Mouse (Mus musculus) liver, adult 2 months (tissue): ENCODE measurements around the gene Lingo4. TPM values are rescaled to one million over a fixed set of nuclear protein-coding genes. Genes with fewer than 3 reads are reported as not detected.

ENCODE experiments used
- DNase-seq: peaks from one replicate; pipeline ENCODE4 v3.0.0-alpha.2; 2011; ENCODE audit warnings: low read depth, low spot score; ENCODE audit errors: extremely low read depth
- H3K27ac ChIP-seq: fragments of 200-500 bp; replicated peaks from 2 replicates; pipeline ENCODE4 v1.5.1; 2012; ENCODE audit warnings: low read depth, mild to moderate bottlenecking, control low read depth, inconsistent platforms, low read length; ENCODE audit not compliant: insufficient read depth
- H3K27me3 ChIP-seq: fragments of 200-500 bp; 2 replicates; pipeline ENCODE4 v1.6.1; 2012; ENCODE audit warnings: mild to moderate bottlenecking, moderate library complexity, low read length, inconsistent platforms; ENCODE audit not compliant: control insufficient read depth, insufficient read depth
- H3K36me3 ChIP-seq: fragments of 200-500 bp; 2 replicates; pipeline ENCODE4 v1.6.1; 2012; ENCODE audit warnings: low read length, inconsistent platforms; ENCODE audit not compliant: control insufficient read depth, insufficient read depth
- H3K4me1 ChIP-seq: fragments of 200-500 bp; 2 replicates; pipeline ENCODE4 v1.6.1; 2011; ENCODE audit warnings: low read length; ENCODE audit not compliant: control insufficient read depth, insufficient read depth
- H3K4me3 ChIP-seq: fragments of 200-500 bp; 2 replicates; pipeline ENCODE4 v1.5.1; 2011; ENCODE audit warnings: low read depth, mild to moderate bottlenecking, control low read depth, low read length, moderate library complexity; ENCODE audit not compliant: insufficient read depth
- H3K79me2 ChIP-seq: fragments of 200-500 bp; 2 replicates; pipeline ENCODE4 v1.6.1; 2012; ENCODE audit warnings: inconsistent platforms, mild to moderate bottlenecking, low read length, moderate library complexity; ENCODE audit not compliant: control insufficient read depth, insufficient read depth
- H3K9ac ChIP-seq: fragments of 200-500 bp; 2 replicates; pipeline ENCODE4 v1.6.1; 2012; ENCODE audit warnings: low read depth, mild to moderate bottlenecking, control low read depth, inconsistent platforms, low read length
- CTCF ChIP-seq: fragments of 200-500 bp; IDR thresholded peaks from 2 replicates; pipeline ENCODE4 v1.5.1; 2011; ENCODE audit warnings: low read depth, low read length, control low read depth
- POLR2A ChIP-seq: fragments of 200-500 bp; IDR thresholded peaks from 2 replicates; pipeline ENCODE4 v1.6.1; 2011; ENCODE audit warnings: low read length, control low read depth; ENCODE audit not compliant: insufficient read depth; ENCODE audit errors: extremely low read depth
- WGBS: fragments of 180-500 bp; shearing (Covaris S2); methylation state at CpG from one replicate; pipeline ENCODE4 v1.1.7; 2018; 5-methylcytosine and 5-hydroxymethylcytosine counted together
- polyA plus RNA-seq: library from polyadenylated mRNA; depleted of rRNA; stranded (reverse); fragments of >200 nt; gene quantifications from 2 replicates; pipeline ENCODE4 v1.2.3, GENCODE M21; 2012
- total RNA-seq: library from RNA; depleted of rRNA; stranded (reverse); fragments of >200 nt; gene quantifications from 2 replicates; pipeline ENCODE4 v1.2.3, GENCODE M21; 2014

The Lingo4 gene
- total and polyA plus RNA-seq, 2 experiments: 0.12 to 0.37 TPM

GRCm38 (mm10) chr3:94388047-94388446 is 10.3 kb upstream of the Lingo4 start:
- H3K4me1 ChIP-seq: peaks cover 2% of the 10 kb centered on the region; the same call in 1 of the 2 replicates
- TF ChIP-seq CTCF: no peak
- no peak for TF ChIP-seq POLR2A
- H3K79me2 ChIP-seq: no peaks in the 10 kb centered on the region
- no peak for DNase-seq
- H3K27ac ChIP-seq: no peak overlapping the region
- H3K9ac ChIP-seq: no peak overlapping the region
- no peak overlapping the region for H3K4me3 ChIP-seq
- no peaks in the 10 kb centered on the region for H3K27me3 ChIP-seq
- peaks cover 27% of the 10 kb centered on the region for H3K36me3 ChIP-seq
- 80% methylated on average over 5 of the region's 5 CpGs for WGBS

- no peak overlapping the region for H3K9ac ChIP-seq
- no peak for DNase-seq
- H3K27ac ChIP-seq: no peak overlapping the region
- no peaks in the 10 kb centered on the region for H3K27me3 ChIP-seq
- 94% methylated on average over 16 of the region's 16 CpGs for WGBS
- no peak for TF ChIP-seq CTCF
- no peak for TF ChIP-seq POLR2A
- H3K79me2 ChIP-seq: no peaks in the 10 kb centered on the region
- peaks cover 32% of the 10 kb centered on the region for H3K36me3 ChIP-seq
- H3K4me3 ChIP-seq: no peak overlapping the region
- no peaks in the 10 kb centered on the region for H3K4me1 ChIP-seq
Observed at GRCm38 (mm10) chr3:94389420-94389819, 8.9 kb upstream of the Lingo4 start.

GRCm38 (mm10) chr3:94391001-94391400 is 7.3 kb upstream of the Lingo4 start:
- Histone ChIP-seq H3K4me1 (no peaks in the 10 kb centered on the region), H3K36me3 (peaks cover 41% of the 10 kb centered on the region), H3K79me2 (no peaks in the 10 kb centered on the region), H3K9ac (no peak overlapping the region), H3K27me3 (no peaks in the 10 kb centered on the region), H3K27ac (no peak overlapping the region), H3K4me3 (no peak overlapping the region)
- no peak for DNase-seq
- no peak for TF ChIP-seq CTCF
- no peak for TF ChIP-seq POLR2A
- 77% methylated on average over 5 of the region's 5 CpGs for WGBS

- 86% methylated on average over 2 of the region's 2 CpGs for WGBS
Observed at GRCm38 (mm10) chr3:94392128-94392527, 6.2 kb upstream of the Lingo4 start.

DNA sequence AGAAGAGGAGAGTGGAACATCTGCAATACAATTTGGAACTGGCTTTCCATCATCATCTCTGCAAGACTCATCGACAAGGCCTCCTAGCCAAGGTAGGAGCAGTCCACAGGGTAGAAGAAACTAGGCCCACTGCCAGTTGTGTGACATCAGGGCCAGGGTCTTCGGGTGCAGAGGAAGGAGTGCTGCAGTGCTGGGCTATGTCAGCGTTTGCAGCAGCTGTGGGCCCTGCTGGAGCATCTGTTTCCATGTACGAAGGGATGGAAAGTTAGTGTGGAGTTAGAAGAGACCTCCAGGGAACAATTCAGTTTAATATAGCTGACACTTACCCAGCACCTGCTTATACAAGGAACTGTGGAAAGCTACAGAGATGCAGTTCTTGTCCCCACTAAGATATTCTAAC is 5.3 kb upstream of the Lingo4 start:
- peaks cover 37% of the 10 kb centered on the region for H3K36me3 ChIP-seq
- no peak for TF ChIP-seq POLR2A
- no peak for DNase-seq
- H3K9ac ChIP-seq: no peak overlapping the region
- H3K27ac ChIP-seq: no peak overlapping the region
- H3K4me3 ChIP-seq: no peak overlapping the region
- H3K27me3 ChIP-seq: no peaks in the 10 kb centered on the region
- no peaks in the 10 kb centered on the region for H3K4me1 ChIP-seq
- WGBS: 81% methylated on average over 4 of the region's 4 CpGs
- H3K79me2 ChIP-seq: no peaks in the 10 kb centered on the region

More at GRCm38 (mm10) chr3:94392128-94392527, 6.2 kb upstream of the Lingo4 start:
- Histone ChIP-seq H3K4me1 (no peaks in the 10 kb centered on the region), H3K79me2 (no peaks in the 10 kb centered on the region), H3K4me3 (no peak overlapping the region), H3K9ac (no peak overlapping the region), H3K27ac (no peak overlapping the region), H3K27me3 (no peaks in the 10 kb centered on the region), H3K36me3 (peaks cover 40% of the 10 kb centered on the region)
- no peak for DNase-seq
- TF ChIP-seq POLR2A (no peak), CTCF (no peak)

DNA sequence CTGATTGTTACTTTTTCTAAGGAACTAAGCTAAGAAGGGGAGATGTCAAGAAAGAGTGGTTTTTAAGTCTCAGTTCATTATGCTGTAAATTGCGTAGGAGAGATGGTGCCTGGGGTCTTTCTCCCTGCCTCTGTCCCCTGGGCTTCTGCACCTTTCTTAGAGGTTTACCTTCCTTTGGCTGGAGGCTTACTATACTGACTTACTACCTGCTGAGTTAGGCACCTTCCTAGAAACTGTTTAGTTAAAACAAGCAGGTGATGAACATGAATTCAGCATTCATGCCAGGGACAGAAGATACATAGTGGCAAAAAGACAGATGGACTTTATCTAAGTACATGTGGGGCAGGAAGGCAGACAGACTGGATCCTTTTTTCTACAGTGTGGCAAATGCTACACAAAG is 2.0 kb upstream of the Lingo4 start:
- Histone ChIP-seq H3K9ac (no peak overlapping the region), H3K27ac (no peak overlapping the region), H3K79me2 (no peaks in the 10 kb centered on the region), H3K27me3 (no peaks in the 10 kb centered on the region), H3K36me3 (peaks cover 25% of the 10 kb centered on the region), H3K4me3 (no peak overlapping the region), H3K4me1 (no peaks in the 10 kb centered on the region)
- no peak for DNase-seq
- WGBS: 93% methylated on average over 1 of the region's 1 CpGs
- no peak for TF ChIP-seq CTCF
- TF ChIP-seq POLR2A: no peak
